ENCODE assay signal across 20 mouse cellular contexts in the genomic region with DNA sequence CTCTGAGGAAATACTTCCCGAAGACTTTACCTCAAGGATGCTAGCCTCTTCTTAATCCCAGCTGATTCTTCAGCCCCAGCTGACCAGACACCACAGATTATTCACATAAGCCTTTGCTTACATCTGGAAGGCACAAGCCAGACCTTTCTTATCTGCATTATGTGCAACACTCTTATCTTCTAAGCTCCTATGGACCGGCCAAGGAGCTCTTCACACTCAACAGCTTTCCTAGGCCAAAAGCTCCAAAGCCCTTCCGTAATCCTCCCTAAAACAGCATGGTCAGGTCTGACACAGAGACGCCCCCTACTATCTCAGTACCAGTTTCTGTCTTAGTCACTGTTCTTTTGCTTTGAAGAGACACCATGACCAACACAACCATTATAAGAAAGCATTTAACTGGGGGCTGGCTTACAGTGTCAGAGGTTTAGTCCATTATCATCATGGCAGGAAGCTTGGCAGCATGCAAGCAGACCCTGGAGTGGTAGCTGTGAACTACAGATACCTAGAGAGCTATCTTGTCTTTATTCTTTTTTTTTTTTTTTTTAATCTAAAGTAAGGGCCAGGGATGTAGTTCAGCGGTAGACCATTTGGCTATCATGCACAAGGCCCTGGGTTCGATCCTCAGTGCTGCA. TPM values are rescaled to one million over a fixed set of nuclear protein-coding genes. Genes with fewer than 3 reads are reported as not detected.
DNase-seq lines count a peak whose midpoint lies in the region; ATAC-seq and TF ChIP-seq lines count a peak whose summit lies in the region.
"Had no signal": no experiment of that assay in that cellular context is flagged by ENCODE, and none has a peak within 500 bp of the region (broad histone marks: within the 10 kb centered on the region; RNA-seq: fewer than 3 reads in every experiment).

No protein-coding gene starts in this region.

- no peak for TF ChIP-seq POLR2A in spleen, adult 2 months (IDR thresholded peaks at IDR 0.05; ENCODE audit: low read depth, low read length)

- H3K4me1 ChIP-seq in spleen, adult 2 months (ENCODE audit: control insufficient read depth, insufficient read depth, insufficient read length) = peaks cover 29% of the 10 kb centered on the region
- peaks cover 32 to 44% of the 10 kb centered on the region in 2 experiments for H3K4me1 ChIP-seq in liver, embryonic 14.5 days (replicated peaks; ENCODE audit: control insufficient read depth in 2 of 2, insufficient read depth in 2 of 2, low read length in 1 of 2)
- no peaks in the 10 kb centered on the region for H3K4me1 ChIP-seq in lung, postnatal 0 days (ENCODE audit: insufficient read depth, low read depth, low read length)
- H3K4me1 ChIP-seq: embryonic facial prominence, embryonic 15.5 days had no signal

- peaks cover 4% of the 10 kb centered on the region; the same call in 1 of the 2 replicates for H3K36me3 ChIP-seq in spleen, adult 2 months (ENCODE audit: control insufficient read depth, insufficient read depth, low read length)
- H3K36me3 ChIP-seq in liver, embryonic 14.5 days (replicated peaks; ENCODE audit: control insufficient read depth, insufficient read depth, low read depth) = no peaks in the 10 kb centered on the region
- no peaks in the 10 kb centered on the region for H3K36me3 ChIP-seq in lung, postnatal 0 days (ENCODE audit: insufficient read depth, low read length)
- H3K36me3 ChIP-seq: embryonic facial prominence, embryonic 15.5 days had no signal

- peak; percentile 31; the same call in 1 of the 2 replicates for TF ChIP-seq EP300 in liver, embryonic 14.5 days (IDR thresholded peaks at IDR 0.05; ENCODE audit: low read depth)
- no peak for TF ChIP-seq EP300 in lung, postnatal 0 days (IDR thresholded peaks at IDR 0.05)

- H3K9me3 ChIP-seq in liver, embryonic 14.5 days (ENCODE audit: control insufficient read depth, low read length) = no peaks in the 10 kb centered on the region
- no peaks in the 10 kb centered on the region for H3K9me3 ChIP-seq in lung, postnatal 0 days (ENCODE audit: low read length)
- H3K9me3 ChIP-seq: embryonic facial prominence, embryonic 15.5 days had no signal

- no peaks in the 10 kb centered on the region for H3K27me3 ChIP-seq in spleen, adult 2 months (ENCODE audit: control insufficient read depth, insufficient read depth, low read length)
- H3K27me3 ChIP-seq in liver, embryonic 14.5 days (ENCODE audit: control insufficient read depth, insufficient read depth, low read length) = no peaks in the 10 kb centered on the region
- no peaks in the 10 kb centered on the region for H3K27me3 ChIP-seq in lung, postnatal 0 days (replicated peaks; ENCODE audit: insufficient read depth, low read length)
- H3K27me3 ChIP-seq: embryonic facial prominence, embryonic 15.5 days had no signal

- H3K4me2 ChIP-seq in liver, embryonic 14.5 days (ENCODE audit: low read depth) = peak overlapping the region; percentile 55
- H3K4me2 ChIP-seq in lung, postnatal 0 days (replicated peaks; ENCODE audit: low read depth, low read length) = no peak overlapping the region
- H3K4me2 ChIP-seq: embryonic facial prominence, embryonic 15.5 days; midbrain, embryonic 11.5 days had no signal

- no peak for DNase-seq in spleen, adult 2 months (ENCODE audit: low read depth in 1 of 2, low spot score in 2 of 2)
- no peak for DNase-seq in spleen, postnatal 36 days (ENCODE audit: low spot score in 2 of 2)
- no peak for DNase-seq in liver, embryonic 14.5 days (ENCODE audit: low read depth in 3 of 3, low spot score in 3 of 3)
- DNase-seq in yolk sac, embryonic 10.5 days (ENCODE audit: low spot score) = peak; percentile 18
- DNase-seq in lung, postnatal 0 days (ENCODE audit: low spot score) = no peak
- DNase-seq in left cerebral cortex, adult 9 months (ENCODE audit: low spot score in 2 of 2) = no peak
- DNase-seq: cerebellum, adult 11-12 months; cerebellum, postnatal 25 days; gastrocnemius, postnatal 10 days; heart, postnatal 36 days; lung, postnatal 10 days; retina, postnatal 1 day had no signal

- H3K27ac ChIP-seq in spleen, adult 2 months (ENCODE audit: insufficient read depth, low read length) = peak overlapping the region; percentile 79
- H3K27ac ChIP-seq in liver, embryonic 14.5 days = peak overlapping the region; percentile 84
- no peak overlapping the region for H3K27ac ChIP-seq in lung, postnatal 0 days (ENCODE audit: low read length)
- H3K27ac ChIP-seq: embryonic facial prominence, embryonic 15.5 days; hindbrain, postnatal 0 days; kidney, postnatal 0 days had no signal

- no peak overlapping the region for H3K4me3 ChIP-seq in spleen, adult 2 months (ENCODE audit: extremely low read depth, insufficient read depth, insufficient read length)
- no peak overlapping the region for H3K4me3 ChIP-seq in liver, embryonic 14.5 days (ENCODE audit: insufficient read depth in 1 of 2, low read depth in 2 of 2, low read length in 2 of 2)
- H3K4me3 ChIP-seq in lung, postnatal 0 days (ENCODE audit: low read depth, low read length) = no peak overlapping the region
- H3K4me3 ChIP-seq: embryonic facial prominence, embryonic 15.5 days had no signal

- 79% methylated on average over 6 of the region's 6 CpGs for WGBS in spleen, adult 2 months
- 27% methylated on average over 6 of the region's 6 CpGs for WGBS in liver, embryonic 14.5 days (ENCODE audit: insufficient replicate concordance)
- WGBS in lung, postnatal 0 days = 76% methylated on average over 6 of the region's 6 CpGs

- no peak for TF ChIP-seq CTCF in spleen, adult 2 months (IDR thresholded peaks at IDR 0.05; ENCODE audit: extremely low read depth, insufficient read depth, insufficient read length, insufficient replicate concordance)
- TF ChIP-seq CTCF in liver, embryonic 14.5 days (IDR thresholded peaks at IDR 0.05; ENCODE audit: low read depth) = no peak
- TF ChIP-seq CTCF in lung, postnatal 0 days (IDR thresholded peaks at IDR 0.05) = no peak

- no peak overlapping the region; the same call in 1 of the 2 replicates for H3K9ac ChIP-seq in liver, embryonic 14.5 days (replicated peaks)
- no peak overlapping the region for H3K9ac ChIP-seq in lung, postnatal 0 days (replicated peaks; ENCODE audit: low read depth)
- H3K9ac ChIP-seq: embryonic facial prominence, embryonic 15.5 days had no signal

- ATAC-seq in common myeloid progenitor, adult 5-6 weeks (replicated peaks; ENCODE audit: low read depth, poor library complexity, severe bottlenecking) = peak; percentile 8; the same call in 1 of the 2 replicates
- peak; percentile 17; the same call in 1 of the 2 replicates for ATAC-seq in liver, embryonic 14.5 days (ENCODE audit: insufficient read depth)
- ATAC-seq in lung, postnatal 0 days = no peak
- ATAC-seq in activated CD4-positive, CD25-positive, alpha-beta regulatory T cell, adult 4 months = no peak
- ATAC-seq: hindbrain, postnatal 0 days; intestine, postnatal 0 days; Patski had no signal

RNA-seq across cellular contexts. Expression of a gene that starts 13.1 kb away (rescaled TPM):
- 8.4 and 10.5 TPM in 2 replicates for polyA plus RNA-seq in spleen, adult 2 months (2012; rRNA removed)
- 6.4 and 7.4 TPM in 2 replicates for total RNA-seq in common myeloid progenitor, adult 5-6 weeks (2017)
- polyA plus RNA-seq in liver, embryonic 14.5 days (2012; rRNA removed) = 2.9 and 3.2 TPM in 2 replicates
- 2.7 and 2.9 TPM in 2 replicates for polyA plus RNA-seq in liver, embryonic 14.5 days (2014; fragmentation: Nextera tagmentation; extraction: Ambion mirVana)
- 12.7 and 14.8 TPM in 2 replicates for polyA plus RNA-seq in lung, postnatal 0 days (2015; fragmentation: Nextera tagmentation; extraction: Ambion mirVana)
- 1 to 10 TPM; 3.1 to 3.2 TPM for polyA plus RNA-seq in activated CD4-positive, CD25-positive, alpha-beta regulatory T cell, adult 4 months (2017; shearing (Covaris generic))

Comparison
In these comparisons a context has a peak if more than half of its experiments do, and no peak if none do; other contexts are left out.
1. ATAC-seq: peak in common myeloid progenitor, adult 5-6 weeks (single experiment) and liver, embryonic 14.5 days (single experiment); none in lung, postnatal 0 days (single experiment) and activated CD4-positive, CD25-positive, alpha-beta regulatory T cell, adult 4 months (single experiment).